Comparison of ENCODE assay signal across 15 mouse cellular contexts in genomic region chr3:17788778-17789299, GRCm38 (mm10).
DNase-seq lines count a peak whose midpoint lies in the region; ATAC-seq and TF ChIP-seq lines count a peak whose summit lies in the region.
"Had no signal": no experiment of that assay in that cellular context is flagged by ENCODE, and none has a peak within 500 bp of the region (broad histone marks: within the 10 kb centered on the region; RNA-seq: fewer than 3 reads in every experiment).

No protein-coding gene starts in this region.

- H3K4me3 ChIP-seq in cerebellum, adult 2 months (replicated peaks; ENCODE audit: insufficient read depth, low read depth, low read length): no peak overlapping the region
- H3K4me3 ChIP-seq in forebrain, embryonic 12.5 days (replicated peaks): peak overlapping the region; percentile 61
- H3K4me3 ChIP-seq in hindbrain, embryonic 15.5 days: peak overlapping the region; percentile 66
- peak overlapping the region; percentile 69 for H3K4me3 ChIP-seq in neural tube, embryonic 12.5 days
- no peak overlapping the region for H3K4me3 ChIP-seq in stomach, postnatal 0 days (ENCODE audit: low read depth, low read length)
- H3K4me3 ChIP-seq: megakaryocyte, embryonic 14.5 days had no signal

- H3K36me3 ChIP-seq in forebrain, embryonic 12.5 days (replicated peaks): no peaks in the 10 kb centered on the region
- H3K36me3 ChIP-seq in hindbrain, embryonic 15.5 days: no peaks in the 10 kb centered on the region
- H3K36me3 ChIP-seq in neural tube, embryonic 12.5 days: no peaks in the 10 kb centered on the region
- no peaks in the 10 kb centered on the region for H3K36me3 ChIP-seq in stomach, postnatal 0 days (ENCODE audit: control insufficient read depth, insufficient read depth, low read length)

- H3K27ac ChIP-seq in cerebellum, adult 2 months (ENCODE audit: insufficient read depth, low read length): peak overlapping the region; percentile 34; the same call in 1 of the 2 replicates
- peak overlapping the region; percentile 99 for H3K27ac ChIP-seq in forebrain, embryonic 12.5 days
- H3K27ac ChIP-seq in hindbrain, embryonic 15.5 days (replicated peaks): peak overlapping the region; percentile 99
- H3K27ac ChIP-seq in neural tube, embryonic 12.5 days: peak overlapping the region; percentile 100
- no peak overlapping the region for H3K27ac ChIP-seq in stomach, postnatal 0 days (replicated peaks)

- H3K4me2 ChIP-seq in forebrain, embryonic 12.5 days: peak overlapping the region; percentile 95
- peak overlapping the region; percentile 98 for H3K4me2 ChIP-seq in hindbrain, embryonic 15.5 days
- H3K4me2 ChIP-seq in neural tube, embryonic 12.5 days (replicated peaks): peak overlapping the region; percentile 98
- no peak overlapping the region for H3K4me2 ChIP-seq in stomach, postnatal 0 days (replicated peaks; ENCODE audit: low read depth)
- H3K4me2 ChIP-seq: lung, embryonic 14.5 days had no signal

- no peaks in the 10 kb centered on the region; the same call in 1 of the 2 replicates for H3K4me1 ChIP-seq in cerebellum, adult 2 months (ENCODE audit: control insufficient read depth, insufficient read depth, low read length)
- H3K4me1 ChIP-seq in forebrain, embryonic 12.5 days: peaks cover 36% of the 10 kb centered on the region
- peaks cover 24% of the 10 kb centered on the region for H3K4me1 ChIP-seq in hindbrain, embryonic 15.5 days (replicated peaks)
- H3K4me1 ChIP-seq in neural tube, embryonic 12.5 days: peaks cover 14% of the 10 kb centered on the region
- H3K4me1 ChIP-seq in stomach, postnatal 0 days (replicated peaks; ENCODE audit: control insufficient read depth, insufficient read depth): peaks cover 6% of the 10 kb centered on the region

- H3K9ac ChIP-seq in forebrain, embryonic 12.5 days: peak overlapping the region; percentile 93
- peak overlapping the region; percentile 75 for H3K9ac ChIP-seq in hindbrain, embryonic 15.5 days
- H3K9ac ChIP-seq in neural tube, embryonic 12.5 days: peak overlapping the region; percentile 98
- H3K9ac ChIP-seq in stomach, postnatal 0 days (ENCODE audit: low read length): no peak overlapping the region
- H3K9ac ChIP-seq: lung, embryonic 14.5 days had no signal

- 91% methylated on average over 3 of the region's 3 CpGs for WGBS in cerebellum, adult 2 months
- WGBS in forebrain, embryonic 12.5 days: 12% methylated on average over 3 of the region's 3 CpGs
- WGBS in hindbrain, embryonic 15.5 days: 21% methylated on average over 3 of the region's 3 CpGs
- 26% methylated on average over 3 of the region's 3 CpGs for WGBS in neural tube, embryonic 12.5 days
- WGBS in stomach, postnatal 0 days: 27% methylated on average over 3 of the region's 3 CpGs

- no peak for ATAC-seq in forebrain, embryonic 12.5 days (ENCODE audit: low FRiP score)
- ATAC-seq in hindbrain, embryonic 15.5 days (ENCODE audit: low FRiP score, low read depth): no peak
- no peak for ATAC-seq in neural tube, embryonic 12.5 days (ENCODE audit: low FRiP score, low read depth)
- no peak for ATAC-seq in stomach, postnatal 0 days (ENCODE audit: low FRiP score, low TSS enrichment)
- ATAC-seq: intestine, embryonic 16.5 days had no signal

- H3K9me3 ChIP-seq in forebrain, embryonic 12.5 days: no peaks in the 10 kb centered on the region
- no peaks in the 10 kb centered on the region for H3K9me3 ChIP-seq in hindbrain, embryonic 15.5 days
- H3K9me3 ChIP-seq in neural tube, embryonic 12.5 days: no peaks in the 10 kb centered on the region
- no peaks in the 10 kb centered on the region for H3K9me3 ChIP-seq in stomach, postnatal 0 days (ENCODE audit: control insufficient read depth, low read length)

- TF ChIP-seq POLR2A in cerebellum, adult 2 months (IDR thresholded peaks at IDR 0.05; ENCODE audit: borderline replicate concordance, insufficient read depth, low read length): no peak

- no peak for TF ChIP-seq EP300 in stomach, postnatal 0 days (optimal IDR thresholded peaks at IDR 0.05)

- DNase-seq in cerebellum, adult 2 months: no peak
- DNase-seq in cerebellum, postnatal 10 days: no peak
- no peak for DNase-seq in stomach, postnatal 0 days (ENCODE audit: low spot score)
- DNase-seq in natural killer cell, adult 2 months (ENCODE audit: low spot score in 2 of 2): no peak
- DNase-seq in gastrocnemius, adult 8-10 months (ENCODE audit: low spot score in 2 of 2): no peak
- DNase-seq: adrenal gland, adult 2 months; gastrocnemius, postnatal 36 days; kidney, postnatal 25 days; lung, embryonic 14.5 days; thymus, adult 18-20 months had no signal

- no peaks in the 10 kb centered on the region for H3K27me3 ChIP-seq in cerebellum, adult 2 months (ENCODE audit: control insufficient read depth, insufficient read depth, low read length)
- H3K27me3 ChIP-seq in forebrain, embryonic 12.5 days: no peaks in the 10 kb centered on the region
- H3K27me3 ChIP-seq in hindbrain, embryonic 15.5 days: no peaks in the 10 kb centered on the region
- 0 out of 2 replicates have a peak, but pooled peaks cover 4% of the 10 kb centered on the region for H3K27me3 ChIP-seq in neural tube, embryonic 12.5 days (replicated peaks)
- peaks cover 18% of the 10 kb centered on the region; the same call in 1 of the 2 replicates for H3K27me3 ChIP-seq in stomach, postnatal 0 days (ENCODE audit: control insufficient read depth, insufficient read depth, low read length)

- no peak for TF ChIP-seq CTCF in cerebellum, adult 2 months (IDR thresholded peaks at IDR 0.05; ENCODE audit: borderline replicate concordance, insufficient read depth, low read depth, low read length)
- no peak for TF ChIP-seq CTCF in stomach, postnatal 0 days (IDR thresholded peaks at IDR 0.05; ENCODE audit: low read depth)

Comparison
In these comparisons a context has a peak if more than half of its experiments do, and no peak if none do; other contexts are left out.
1. H3K4me3 ChIP-seq: peak in forebrain, embryonic 12.5 days (single experiment), hindbrain, embryonic 15.5 days (single experiment) and neural tube, embryonic 12.5 days (single experiment); none in cerebellum, adult 2 months (single experiment) and stomach, postnatal 0 days (single experiment).